Mouse (Mus musculus) mouse embryonic stem cell (cell line): ENCODE results near the gene Adam11.
"Not testable (repeated sequence)": the region's sequence is repeated elsewhere in the genome, so short reads cannot be mapped to it uniquely, and the experiment has no call there.

Source experiments
- in situ Hi-C, 2 experiments: fragments of 300-500 bp; cut with MboI; formaldehyde crosslinking; loops; 1 replicate in 1 of 2; 3 replicates in 1 of 2; pipeline ENCODE4 v1.14.3; 2019 to 2020; ENCODE audit warnings: low sequenced_read_pairs in 2 of 2, low pct_unique_long_range_greater_than_20kb in 1 of 2, mixed read lengths in 1 of 2; ENCODE audit not compliant: unreplicated experiment in 1 of 2

Adam11 gene

GRCm38 (mm10) chr11:102761309-102762210, at the start of gene Adam11:
Gene Adam11, plus strand, starts transcription at chr11:102761439.
- in situ Hi-C loops, result no loop called here

- in situ Hi-C loops, result no loop called here
Measured at GRCm38 (mm10) chr11:102712411-102712810, 48.8 kb upstream of the Adam11 start.

GRCm38 (mm10) chr11:102714578-102714977, 46.7 kb upstream of the Adam11 start:
- in situ Hi-C loops, result not testable (repeated sequence)

- in situ Hi-C loops, result no loop called here
Measured at GRCm38 (mm10) chr11:102716135-102716534, 45.1 kb upstream of the Adam11 start.

GRCm38 (mm10) chr11:102725574-102725973, 35.7 kb upstream of the Adam11 start:
- in situ Hi-C loops, result no loop called here

GRCm38 (mm10) chr11:102728614-102729013, 32.6 kb upstream of the Adam11 start:
- in situ Hi-C loops, result no loop called here

GRCm38 (mm10) chr11:102729835-102730234, 31.4 kb upstream of the Adam11 start:
- in situ Hi-C loops, result no loop called here

- in situ Hi-C loops, result no loop called here
Measured at GRCm38 (mm10) chr11:102731366-102731765, 29.9 kb upstream of the Adam11 start.

GRCm38 (mm10) chr11:102733146-102733545, 28.1 kb upstream of the Adam11 start:
- in situ Hi-C loops, result no loop called here

GRCm38 (mm10) chr11:102734961-102735360, 26.3 kb upstream of the Adam11 start:
- in situ Hi-C loops, result no loop called here

- in situ Hi-C loops, result no loop called here
Measured at GRCm38 (mm10) chr11:102738046-102738445, 23.2 kb upstream of the Adam11 start.

- in situ Hi-C loops, result no loop called here
Measured at GRCm38 (mm10) chr11:102739278-102739966, 21.8 kb upstream of the Adam11 start.

GRCm38 (mm10) chr11:102740634-102741033, 20.6 kb upstream of the Adam11 start:
- in situ Hi-C loops, result no loop called here

GRCm38 (mm10) chr11:102741129-102741950, 19.9 kb upstream of the Adam11 start:
- in situ Hi-C loops, result no loop called here

- in situ Hi-C loops, result no loop called here
Measured at GRCm38 (mm10) chr11:102742066-102742465, 19.2 kb upstream of the Adam11 start.

GRCm38 (mm10) chr11:102742843-102743242, 18.4 kb upstream of the Adam11 start:
- in situ Hi-C loops, result no loop called here

- in situ Hi-C loops, result no loop called here
Measured at GRCm38 (mm10) chr11:102744746-102745145, 16.5 kb upstream of the Adam11 start.

GRCm38 (mm10) chr11:102747866-102748265, 13.4 kb upstream of the Adam11 start:
- in situ Hi-C loops, result no loop called here

- in situ Hi-C loops, result no loop called here
Measured at GRCm38 (mm10) chr11:102748381-102748780, 12.9 kb upstream of the Adam11 start.
